Mouse (Mus musculus) embryonic fibroblast, embryonic 13.5 days (primary cell): Measurements from ENCODE around the gene Cacng3. TPM values are rescaled to one million over a fixed set of nuclear protein-coding genes. Genes with fewer than 3 reads are reported as not detected.

Experiments used
- H3K27ac ChIP-seq: 2 replicates; pipeline ENCODE4 v1.5.1; 2012; ENCODE audit warnings: low read length, control low read depth, inconsistent platforms; ENCODE audit not compliant: insufficient read depth
- H3K4me1 ChIP-seq: 2 replicates; pipeline ENCODE4 v1.6.1; 2011; ENCODE audit warnings: low read length; ENCODE audit not compliant: control insufficient read depth, insufficient read depth
- H3K4me3 ChIP-seq: 2 replicates; pipeline ENCODE4 v1.5.1; 2011; ENCODE audit warnings: mild to moderate bottlenecking, control low read depth, low read length; ENCODE audit not compliant: insufficient read depth
- CTCF ChIP-seq: IDR thresholded peaks from 2 replicates; pipeline ENCODE4 v1.5.1; 2011; ENCODE audit warnings: mild to moderate bottlenecking, control low read depth, low read length, moderate library complexity, borderline replicate concordance; ENCODE audit not compliant: insufficient read depth
- POLR2A ChIP-seq: IDR thresholded peaks from 2 replicates; pipeline ENCODE4 v1.6.1; 2011; ENCODE audit warnings: low read depth, mild to moderate bottlenecking, control low read depth, low read length, moderate library complexity
- polyA plus RNA-seq: library from polyadenylated mRNA; stranded (reverse); fragments of >200 nt; gene quantifications from 2 replicates; pipeline ENCODE4 v1.2.4, GENCODE M21; 2011; ENCODE audit warnings: low read depth; ENCODE audit not compliant: missing spikeins, insufficient read length

Cacng3 gene
- polyA plus RNA-seq, 1 experiment = not detected

GRCm38 (mm10) chr7:122716299-122716698 lies 46.0 kb downstream of the Cacng3 start:
- TF ChIP-seq POLR2A (no peak), CTCF (no peak)
- Histone ChIP-seq H3K4me3 (no peak overlapping the region), H3K4me1 (no peaks in the 10 kb centered on the region), H3K27ac (no peak overlapping the region)

DNA sequence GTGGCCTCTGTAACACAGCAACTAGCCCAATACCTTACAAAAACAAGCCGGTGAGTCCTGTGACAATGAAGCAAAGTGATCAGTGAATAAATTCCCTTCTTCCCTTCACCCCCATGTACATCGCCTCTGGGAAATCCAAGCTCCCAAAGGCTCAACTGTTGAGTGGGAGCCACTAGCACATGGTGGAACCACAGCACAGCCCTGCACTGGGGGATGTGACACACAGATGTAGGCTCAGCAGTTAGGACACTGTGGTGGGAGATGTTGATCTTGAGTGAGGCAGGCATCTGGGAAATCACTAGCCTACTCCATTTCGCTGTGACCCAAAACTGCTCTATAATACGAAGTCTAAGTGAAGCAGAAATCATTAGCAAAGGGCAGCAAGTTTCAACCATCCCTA lies 48.2 kb downstream of the Cacng3 start:
- Histone ChIP-seq H3K4me1 (no peaks in the 10 kb centered on the region), H3K27ac (no peak overlapping the region), H3K4me3 (no peak overlapping the region)
- no peak for TF ChIP-seq CTCF
- no peak for TF ChIP-seq POLR2A

GRCm38 (mm10) chr7:122723358-122723876 lies 53.1 kb downstream of the Cacng3 start:
- no peak overlapping the region for H3K27ac ChIP-seq
- TF ChIP-seq CTCF (no peak), POLR2A (no peak)
- H3K4me1 ChIP-seq = no peaks in the 10 kb centered on the region
- H3K4me3 ChIP-seq = no peak overlapping the region

DNA sequence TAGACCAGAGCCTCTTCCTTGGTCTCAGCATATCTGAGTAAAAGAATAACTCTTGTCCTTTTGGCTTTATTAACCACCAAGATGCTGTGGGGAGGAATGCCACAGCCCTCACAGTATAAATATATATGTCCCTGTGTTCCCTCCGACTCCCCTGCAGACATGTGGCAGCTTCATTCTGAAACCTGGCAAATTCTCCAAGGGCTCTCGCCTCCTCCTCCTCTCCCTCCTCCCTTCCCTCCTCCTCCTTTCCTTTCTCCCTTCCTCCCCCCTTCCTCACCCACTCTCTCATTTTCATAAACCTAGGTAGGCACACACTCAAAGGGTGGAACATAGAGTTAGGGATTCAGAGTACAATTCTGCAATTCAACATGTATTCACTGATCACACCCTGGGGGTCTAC lies 56.1 kb downstream of the Cacng3 start:
- Histone ChIP-seq H3K27ac (no peak overlapping the region), H3K4me3 (no peak overlapping the region), H3K4me1 (no peaks in the 10 kb centered on the region)
- TF ChIP-seq CTCF (no peak), POLR2A (no peak)

DNA sequence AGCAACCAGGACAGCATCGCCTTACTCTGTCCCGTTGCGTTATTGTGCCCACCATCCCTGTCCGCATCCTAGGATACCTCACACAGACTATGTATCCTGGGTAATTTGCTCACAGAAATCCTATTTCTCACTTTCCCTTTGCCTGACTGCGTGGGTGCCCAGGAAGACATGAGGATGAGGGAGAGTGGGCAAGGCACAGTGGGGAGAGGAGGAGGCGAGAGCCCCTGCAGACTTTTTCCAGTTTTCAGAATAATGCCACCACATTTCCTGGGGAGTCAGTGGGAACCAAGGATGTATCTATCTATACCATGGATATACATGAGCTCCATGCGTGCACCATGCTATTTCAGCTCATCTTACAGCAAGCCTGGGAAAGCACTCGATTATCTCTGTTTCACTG lies 57.9 kb downstream of the Cacng3 start:
- no peak overlapping the region for H3K27ac ChIP-seq
- no peak overlapping the region for H3K4me3 ChIP-seq
- no peaks in the 10 kb centered on the region for H3K4me1 ChIP-seq
- TF ChIP-seq CTCF (no peak), POLR2A (no peak)

GRCm38 (mm10) chr7:122728846-122729245 lies 58.6 kb downstream of the Cacng3 start:
- no peaks in the 10 kb centered on the region for H3K4me1 ChIP-seq
- TF ChIP-seq CTCF (no peak), POLR2A (no peak)
- no peak overlapping the region for H3K27ac ChIP-seq
- H3K4me3 ChIP-seq = no peak overlapping the region

- TF ChIP-seq POLR2A = no peak
- TF ChIP-seq CTCF = no peak
- no peak overlapping the region for H3K27ac ChIP-seq
- H3K4me1 ChIP-seq = no peaks in the 10 kb centered on the region
- H3K4me3 ChIP-seq = no peak overlapping the region
These were observed 65.0 kb downstream of the Cacng3 start for GRCm38 (mm10) chr7:122735323-122735722.

GRCm38 (mm10) chr7:122738541-122738940 lies 68.2 kb downstream of the Cacng3 start:
- TF ChIP-seq CTCF = no peak
- no peak for TF ChIP-seq POLR2A
- no peak overlapping the region for H3K27ac ChIP-seq
- H3K4me1 ChIP-seq = no peaks in the 10 kb centered on the region
- no peak overlapping the region for H3K4me3 ChIP-seq

DNA sequence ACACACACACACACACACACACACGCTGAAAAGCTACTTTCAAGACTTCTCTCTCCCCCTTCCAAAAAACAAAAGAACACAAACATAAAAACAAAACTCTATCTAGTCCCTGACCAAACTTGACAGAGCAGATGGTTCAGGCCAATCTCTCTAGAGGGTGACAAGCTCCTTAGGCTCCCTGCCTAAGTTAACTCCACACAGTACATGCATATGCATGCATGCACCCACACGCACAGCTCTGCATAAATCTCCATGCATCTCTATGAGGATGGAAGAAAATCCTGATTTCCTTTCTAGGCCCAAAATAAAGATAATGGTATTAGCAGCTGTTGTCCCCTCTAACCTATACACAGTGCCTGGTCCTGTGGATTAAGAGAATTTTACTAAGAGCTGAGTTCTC lies 70.4 kb downstream of the Cacng3 start:
- Histone ChIP-seq H3K4me1 (no peaks in the 10 kb centered on the region), H3K27ac (no peak overlapping the region), H3K4me3 (no peak overlapping the region)
- no peak for TF ChIP-seq POLR2A
- TF ChIP-seq CTCF = no peak

GRCm38 (mm10) chr7:122755920-122756603 lies 85.8 kb downstream of the Cacng3 start:
- TF ChIP-seq POLR2A (no peak), CTCF (no peak)
- no peak overlapping the region for H3K4me3 ChIP-seq
- H3K27ac ChIP-seq = no peak overlapping the region
- H3K4me1 ChIP-seq = no peaks in the 10 kb centered on the region

DNA sequence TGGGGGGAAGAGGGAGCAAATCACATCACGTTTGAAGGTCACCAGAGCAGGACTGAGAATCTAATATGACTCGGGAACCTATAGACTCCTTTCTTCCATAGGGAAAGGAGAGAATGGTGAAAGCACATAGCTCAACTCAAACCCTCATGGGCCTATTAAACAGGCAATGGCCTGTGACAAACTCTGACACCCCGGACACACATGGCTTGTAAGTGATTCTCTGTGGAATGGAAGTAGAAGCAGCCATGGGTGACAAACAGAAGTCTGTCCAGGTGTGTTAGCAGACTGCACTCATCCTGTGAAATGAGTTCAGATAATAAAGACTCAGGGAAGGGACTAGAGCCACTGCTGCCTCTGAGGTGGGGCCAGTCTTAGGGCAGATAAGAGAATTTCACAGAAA lies 88.4 kb downstream of the Cacng3 start:
- Histone ChIP-seq H3K4me1 (no peaks in the 10 kb centered on the region), H3K4me3 (no peak overlapping the region), H3K27ac (no peak overlapping the region)
- TF ChIP-seq POLR2A (no peak), CTCF (no peak)
